Mouse (Mus musculus) heart, adult 8-10 months (tissue): ENCODE measurements around the gene Ssxb5. TPM values are rescaled to one million over a fixed set of nuclear protein-coding genes. Genes with fewer than 3 reads are reported as not detected.
"Not testable (repeated sequence)": the region's sequence is repeated elsewhere in the genome, so short reads cannot be mapped to it uniquely, and the experiment has no call there.

ENCODE experiments used
- DNase-seq: peaks from one replicate; pipeline ENCODE4 v3.0.0; 2022; ENCODE audit warnings: low spot score
- total RNA-seq, 4 experiments: library from RNA; stranded (reverse); gene quantifications; 2 replicates each; pipeline ENCODE4 v1.2.4; 2022

The Ssxb5 gene
- total RNA-seq: not detected

GRCm38 (mm10) chrX:8803391-8803790 lies at the start of gene Ssxb5:
Ssxb5 (plus strand) TSS chrX:8803691.
- DNase-seq: not testable (repeated sequence)

- DNase-seq: peak; percentile 26
Measured at GRCm38 (mm10) chrX:8832043-8832442, 28.6 kb downstream of the Ssxb5 start.

DNA sequence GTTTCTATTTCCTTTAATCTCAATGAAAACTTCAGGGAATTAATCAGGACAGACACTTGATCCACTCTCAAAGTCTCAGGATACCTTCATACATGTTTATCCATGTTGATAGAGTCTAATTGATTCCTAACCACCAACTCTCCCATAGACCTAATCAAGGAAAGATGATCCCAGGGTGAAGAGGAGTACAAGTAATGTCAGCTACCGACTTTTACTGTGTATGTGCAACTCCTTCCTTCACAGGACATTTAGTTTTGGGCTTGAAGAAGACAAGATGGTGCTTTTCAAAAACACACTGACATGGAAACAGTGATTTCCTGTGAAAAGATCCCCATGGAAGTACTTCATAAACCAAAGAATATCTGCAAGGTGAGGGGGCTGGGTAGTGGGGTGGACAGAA lies 40.2 kb downstream of the Ssxb5 start, which contains the start of gene Gm6592:
Gene Gm6592, plus strand, starts transcription at position 301 of the 400 bp plus-strand sequence.
- DNase-seq: no peak

DNA sequence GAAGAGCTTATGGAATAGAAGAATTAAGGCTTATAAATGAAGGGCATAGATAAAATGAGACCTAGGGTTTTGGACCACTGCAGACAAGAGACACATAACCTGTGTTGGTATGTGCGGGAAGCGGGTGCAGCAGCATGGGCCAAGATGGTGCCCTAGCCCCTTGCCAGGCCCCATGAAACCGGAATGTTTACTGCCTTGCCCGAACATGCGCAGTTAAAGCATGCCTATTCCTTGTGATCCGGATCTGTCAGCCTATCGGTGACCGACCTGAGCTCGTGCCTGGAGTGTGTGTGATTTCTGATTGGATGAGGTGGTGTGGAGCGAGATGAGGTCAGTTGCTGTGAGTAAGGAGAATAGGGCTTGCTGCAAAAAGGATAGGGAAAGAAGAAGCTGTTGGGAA lies 49.0 kb downstream of the Ssxb5 start:
- DNase-seq: no peak

Other genes with a start within 250 kb of the Ssxb5 start
- not detected for gene Ssxb3, start 211.9 kb upstream of the Ssxb5 start, total RNA-seq
- gene Ssxb8, start 112.8 kb upstream of the Ssxb5 start, total RNA-seq: not detected
- not detected for gene Ssx9, start 55.3 kb upstream of the Ssxb5 start, total RNA-seq
- gene Gm6592, start 40.3 kb downstream of the Ssxb5 start, total RNA-seq: not detected
- gene Gm5751, start 70.6 kb downstream of the Ssxb5 start, total RNA-seq: not detected
- gene B630019K06Rik, start 88.7 kb downstream of the Ssxb5 start, total RNA-seq: 1 to 10 TPM in 3 of 4 experiments, under 1 TPM in 1; 0.80 to 1.2 (median 1.0) TPM
- not detected for gene Fthl17b, start 159.3 kb downstream of the Ssxb5 start, total RNA-seq
- gene Fthl17c, start 172.9 kb downstream of the Ssxb5 start, total RNA-seq: not detected
- gene Fthl17d, start 183.1 kb downstream of the Ssxb5 start, total RNA-seq: not detected
- gene Fthl17e, start 229.8 kb downstream of the Ssxb5 start, total RNA-seq: not detected